Mouse (Mus musculus): ENCODE results near the gene Capzb. TPM values are rescaled to one million over a fixed set of nuclear protein-coding genes. Genes with fewer than 3 reads are reported as not detected.

The Capzb gene
- polyA plus RNA-seq, 1 experiment = 151 TPM

DNA sequence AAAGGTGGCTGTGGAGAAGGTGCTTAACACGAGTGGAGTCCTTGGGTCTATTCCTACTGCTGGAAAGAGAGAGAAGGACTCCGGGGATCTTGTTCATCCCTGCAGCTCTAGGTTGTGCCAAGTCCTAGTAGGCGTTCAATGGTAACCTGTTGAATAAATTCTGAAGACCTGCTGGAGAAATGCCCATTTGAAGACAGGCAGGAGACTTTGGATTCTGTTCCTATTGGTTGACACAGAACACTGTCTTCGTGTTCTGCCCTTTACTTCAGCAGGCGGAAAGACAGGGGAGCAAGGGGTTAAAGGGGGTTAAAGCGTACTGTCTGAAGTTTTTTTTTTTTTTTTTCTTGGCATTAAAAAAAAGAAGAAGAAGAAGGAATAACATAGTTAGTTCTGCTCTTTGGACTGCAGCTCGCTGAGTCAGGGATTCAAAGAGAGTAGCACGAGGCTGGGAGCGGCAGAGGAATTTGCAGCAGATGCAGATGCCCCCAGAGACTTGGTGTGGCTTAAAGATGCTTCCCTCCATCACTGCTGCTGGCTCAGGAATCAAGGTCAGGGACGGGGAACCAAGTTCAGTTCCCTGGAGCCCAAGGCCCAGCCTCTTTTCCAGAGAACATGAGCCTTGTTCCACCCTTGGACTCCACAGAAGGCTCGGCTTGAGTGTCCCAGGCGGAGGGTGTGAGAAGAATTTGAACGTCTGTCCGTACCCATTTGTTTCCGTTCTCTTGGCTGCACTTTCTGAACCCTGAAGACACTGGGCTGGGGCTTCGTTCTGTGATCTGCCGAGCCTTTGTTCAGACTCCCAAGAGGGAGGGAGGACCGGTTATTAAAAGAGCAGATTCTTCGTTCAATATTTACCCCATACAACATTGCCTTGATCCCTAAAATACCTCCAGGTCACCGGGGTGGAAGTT lies 17.4 kb upstream of the Capzb start:
- TF ChIP-seq GATA1 (IDR thresholded peaks at IDR 0.05; ENCODE audit: low read length) = no peak

GRCm38 (mm10) chr4:139176023-139176422 lies 16.7 kb upstream of the Capzb start:
- no peak for TF ChIP-seq GATA1 (IDR thresholded peaks at IDR 0.05; ENCODE audit: low read length)

DNA sequence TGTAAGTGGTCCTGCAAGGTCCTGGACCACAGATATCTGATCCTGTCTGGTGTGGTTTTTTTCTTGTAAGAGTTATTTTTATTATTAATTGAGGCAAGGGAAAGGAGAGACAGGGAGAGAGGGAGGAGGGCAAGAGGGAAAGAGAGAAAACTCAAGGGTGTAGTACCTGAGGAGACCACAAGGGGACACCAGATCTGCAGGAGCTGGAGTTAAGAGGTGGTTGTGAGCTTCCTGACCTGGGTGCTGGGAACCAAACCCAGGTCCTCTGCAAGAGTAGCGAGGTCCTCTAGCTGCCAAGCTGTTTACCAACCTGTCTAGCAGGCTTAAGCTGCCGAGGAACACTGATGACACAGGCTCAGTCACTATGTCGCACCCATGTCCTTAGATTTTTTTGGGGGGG lies 14.8 kb upstream of the Capzb start:
- TF ChIP-seq GATA1 (IDR thresholded peaks at IDR 0.05; ENCODE audit: low read length) = no peak

GRCm38 (mm10) chr4:139178377-139178776 lies 14.3 kb upstream of the Capzb start:
- TF ChIP-seq GATA1 (IDR thresholded peaks at IDR 0.05; ENCODE audit: low read length) = no peak

DNA sequence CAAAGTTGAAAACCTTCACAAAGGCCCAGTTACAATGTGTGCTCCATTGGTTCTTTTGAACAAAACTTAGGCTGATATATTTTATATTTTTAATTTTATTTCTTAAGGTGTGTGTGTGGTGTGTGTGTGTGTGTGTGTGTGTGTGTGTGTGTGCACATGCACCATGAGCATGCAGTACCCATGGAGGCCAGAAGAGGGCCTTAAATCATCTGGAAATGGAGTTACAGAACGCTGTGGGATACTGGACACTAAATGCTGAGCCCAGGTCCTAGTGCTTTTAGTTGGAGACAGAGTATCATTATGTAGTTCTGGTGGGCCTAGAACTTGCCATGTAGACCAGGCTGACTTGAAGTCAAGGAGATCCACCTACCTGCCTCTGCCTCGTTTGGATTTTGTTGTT lies 13.5 kb upstream of the Capzb start:
- TF ChIP-seq GATA1 (IDR thresholded peaks at IDR 0.05; ENCODE audit: low read length) = no peak

- TF ChIP-seq GATA1 (IDR thresholded peaks at IDR 0.05; ENCODE audit: low read length) = peak; percentile 91
Observed at GRCm38 (mm10) chr4:139179731-139180625, 12.7 kb upstream of the Capzb start.

- TF ChIP-seq GATA1 (IDR thresholded peaks at IDR 0.05; ENCODE audit: low read length) = no peak
Observed at GRCm38 (mm10) chr4:139182511-139182910, 10.2 kb upstream of the Capzb start.

DNA sequence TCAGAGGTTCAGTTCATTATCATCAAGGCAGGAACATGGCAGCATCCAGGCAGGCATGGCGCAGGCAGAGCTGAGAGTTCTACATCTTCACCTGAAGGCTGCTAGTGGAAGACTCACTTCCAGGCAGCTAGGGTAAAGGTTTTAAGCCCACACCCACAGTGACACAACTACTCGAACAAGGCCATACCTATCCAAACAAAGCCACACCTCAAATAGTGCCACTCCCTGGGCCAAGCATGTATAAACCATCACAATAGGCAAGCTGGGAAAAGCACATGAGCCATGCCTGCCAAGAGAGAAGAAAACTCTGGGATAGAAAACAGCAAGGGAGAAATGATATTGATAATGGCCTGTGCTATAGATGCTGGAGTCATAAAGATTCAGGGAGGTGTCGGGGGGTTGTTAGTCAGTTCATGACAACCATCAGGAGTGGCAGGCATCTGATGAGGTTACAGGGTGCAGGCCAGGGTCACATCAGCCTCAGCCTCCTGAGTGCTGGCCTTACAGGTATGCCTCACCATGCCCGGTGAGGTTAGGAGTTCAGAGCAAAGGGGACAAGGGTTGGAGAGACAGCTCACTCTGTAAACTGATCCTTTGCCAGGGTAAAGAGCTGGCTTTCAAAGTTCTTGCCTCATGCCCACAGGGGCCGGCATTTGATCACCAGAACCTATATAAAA lies 6.8 kb upstream of the Capzb start:
- TF ChIP-seq GATA1 (IDR thresholded peaks at IDR 0.05; ENCODE audit: low read length) = no peak

DNA sequence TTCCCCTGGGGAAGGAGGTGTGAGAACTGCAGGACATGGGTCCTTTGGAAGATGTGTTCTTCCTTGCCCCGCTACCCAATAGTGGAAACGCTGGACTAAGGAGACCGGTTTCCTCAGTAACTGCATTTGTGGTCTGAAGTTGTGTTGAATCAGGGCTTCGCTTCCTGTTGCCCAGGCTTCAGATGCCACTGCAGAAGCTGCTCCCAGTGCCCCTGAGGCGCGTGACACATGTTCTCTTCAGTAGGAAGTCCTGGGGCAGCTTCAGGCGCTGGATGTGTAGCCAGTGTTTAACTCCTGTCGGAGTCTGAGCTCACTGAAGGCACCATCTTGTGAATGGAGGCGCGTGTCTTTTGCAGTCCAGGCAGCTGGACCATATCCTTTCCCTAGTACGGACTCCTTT lies 4.8 kb upstream of the Capzb start:
- no peak for TF ChIP-seq GATA1 (IDR thresholded peaks at IDR 0.05; ENCODE audit: low read length)

DNA sequence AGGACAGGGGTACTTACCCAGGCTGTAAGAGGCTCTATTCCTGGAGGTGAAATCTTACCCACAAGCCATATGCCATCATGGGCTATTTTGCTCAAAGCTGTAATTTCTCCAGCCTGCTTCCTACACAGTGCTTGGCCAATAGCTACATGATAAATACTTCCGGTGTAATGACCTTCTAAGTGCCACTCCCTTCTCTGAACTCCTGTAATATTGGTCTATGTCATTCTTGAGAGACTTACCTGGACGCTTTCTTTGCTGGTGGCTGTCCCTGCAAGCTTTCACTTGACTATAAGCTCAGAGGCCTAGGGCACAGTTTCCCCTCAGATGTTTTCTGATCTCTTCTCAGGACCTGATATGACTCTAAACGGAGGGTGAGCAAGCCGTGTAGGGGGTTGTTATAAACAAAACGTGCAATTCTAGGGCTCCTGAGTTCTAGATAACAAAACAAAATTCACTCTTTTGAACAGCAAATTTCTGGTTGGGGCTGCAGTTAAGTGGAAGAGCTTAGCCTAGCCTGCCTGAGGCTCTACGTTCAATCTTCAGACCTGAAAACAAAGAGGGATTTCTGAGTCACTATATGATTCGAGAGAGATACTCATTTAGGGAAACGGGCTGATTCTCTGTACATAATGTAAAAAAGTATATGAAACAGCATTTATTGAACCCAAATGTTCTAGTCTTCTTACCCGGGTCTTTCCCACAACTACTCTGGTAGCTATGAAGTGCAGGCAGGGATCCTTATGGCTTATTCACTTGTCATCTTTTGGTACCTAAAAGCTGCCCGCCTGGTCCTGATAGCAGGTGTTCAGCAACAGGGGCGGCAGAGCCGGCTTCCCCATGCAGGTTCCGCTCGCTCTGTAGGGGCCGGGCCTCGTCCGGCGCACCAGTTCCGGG lies 847 bp upstream of the Capzb start:
- TF ChIP-seq GATA1 (IDR thresholded peaks at IDR 0.05; ENCODE audit: low read length) = no peak

DNA sequence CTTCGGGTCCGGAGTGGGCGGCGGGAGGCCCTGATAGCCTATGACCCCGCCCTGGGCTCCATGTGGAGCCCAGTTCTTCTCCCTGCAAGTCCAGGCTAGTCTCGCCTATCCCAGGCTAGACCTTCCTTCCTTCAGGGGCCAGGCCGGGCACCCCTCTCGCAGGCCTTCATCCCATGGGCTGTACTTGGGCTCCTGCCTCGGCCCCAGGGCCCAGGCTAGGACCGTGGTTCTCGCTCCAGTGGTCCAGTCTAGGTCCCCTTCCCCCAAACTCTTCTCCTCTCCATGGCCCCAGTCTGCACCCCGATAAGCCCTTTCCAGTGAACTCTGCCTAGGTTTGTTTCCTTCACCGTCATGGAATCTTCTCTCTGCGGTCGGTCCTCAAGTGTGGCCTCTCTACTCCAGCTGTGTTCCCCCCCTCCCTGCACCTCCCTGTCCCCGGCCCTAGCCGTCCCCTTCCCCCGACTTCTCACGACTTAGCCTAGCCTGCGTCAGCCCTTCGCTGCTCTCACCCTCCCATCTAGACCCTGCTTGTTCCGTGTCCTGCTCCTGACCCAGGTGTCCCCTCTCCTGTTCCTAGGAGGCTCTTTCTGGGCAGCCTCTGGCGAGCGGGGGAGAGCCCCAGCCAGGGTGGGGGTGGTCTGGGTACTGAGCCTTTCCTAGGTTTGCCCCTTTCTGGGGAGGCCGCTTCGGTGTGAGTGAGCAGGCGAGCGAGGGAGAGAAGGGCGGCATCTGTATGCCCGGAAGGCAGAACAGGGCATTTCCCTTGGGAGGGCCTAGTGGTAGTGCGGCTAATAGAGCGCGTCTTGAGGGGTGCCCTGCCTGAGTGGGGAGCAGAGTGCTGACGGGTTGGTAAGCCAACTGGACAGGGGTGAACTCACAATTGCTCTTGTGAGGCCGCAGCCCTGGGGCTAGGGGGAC lies 736 bp downstream of the Capzb start:
- TF ChIP-seq GATA1 (IDR thresholded peaks at IDR 0.05; ENCODE audit: low read length) = no peak

- no peak for TF ChIP-seq GATA1 (IDR thresholded peaks at IDR 0.05; ENCODE audit: low read length)
Observed at GRCm38 (mm10) chr4:139195101-139195500, 2.4 kb downstream of the Capzb start.

DNA sequence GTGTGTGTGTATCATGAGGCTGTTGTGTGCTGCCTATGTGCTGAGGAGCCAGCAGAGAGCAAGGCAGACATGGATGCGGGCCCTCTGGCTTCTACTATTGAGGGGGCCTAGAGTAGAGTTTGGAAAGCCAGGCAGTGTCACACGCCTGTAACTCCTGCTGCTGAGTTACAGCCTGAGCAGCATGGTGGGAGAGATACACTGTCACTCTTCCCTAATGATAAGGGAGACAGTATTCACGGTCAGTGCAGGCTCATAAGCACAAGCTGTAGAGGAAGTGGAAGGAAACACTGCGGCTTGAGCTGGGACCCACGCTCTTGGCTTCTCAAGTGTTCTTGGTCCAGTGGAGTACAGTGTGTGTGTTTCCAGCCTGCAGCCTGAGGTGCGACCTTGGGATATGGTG lies 3.8 kb downstream of the Capzb start:
- peak; percentile 9 for TF ChIP-seq GATA1 (IDR thresholded peaks at IDR 0.05; ENCODE audit: low read length)

DNA sequence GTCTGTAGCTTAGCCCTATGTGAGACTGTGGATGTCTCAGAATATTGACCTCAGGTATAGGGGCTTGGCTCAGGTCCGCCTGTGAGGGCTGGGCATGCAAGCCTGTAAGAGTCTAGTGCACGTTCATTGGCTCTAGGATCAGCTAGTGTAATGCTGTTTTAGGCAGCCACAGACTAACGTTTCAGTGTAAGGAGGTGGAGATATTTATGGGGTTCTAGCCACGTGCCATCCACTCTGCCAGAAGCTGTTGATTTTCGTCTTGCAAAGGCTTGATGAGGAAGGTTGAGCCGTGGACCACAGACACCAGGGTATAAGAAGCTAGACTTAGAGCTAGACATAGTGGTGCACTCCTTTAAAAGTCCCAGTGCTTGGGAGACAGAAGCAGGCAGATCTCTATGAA lies 4.2 kb downstream of the Capzb start:
- TF ChIP-seq GATA1 (IDR thresholded peaks at IDR 0.05; ENCODE audit: low read length) = no peak

Data from G1E-ER4 (cell line).